Mouse (Mus musculus): ENCODE measurements around the gene Rnf135. TPM values are rescaled to one million over a fixed set of nuclear protein-coding genes. Genes with fewer than 3 reads are reported as not detected.

Gene Rnf135
- polyA plus RNA-seq, 1 experiment, result not detected

DNA sequence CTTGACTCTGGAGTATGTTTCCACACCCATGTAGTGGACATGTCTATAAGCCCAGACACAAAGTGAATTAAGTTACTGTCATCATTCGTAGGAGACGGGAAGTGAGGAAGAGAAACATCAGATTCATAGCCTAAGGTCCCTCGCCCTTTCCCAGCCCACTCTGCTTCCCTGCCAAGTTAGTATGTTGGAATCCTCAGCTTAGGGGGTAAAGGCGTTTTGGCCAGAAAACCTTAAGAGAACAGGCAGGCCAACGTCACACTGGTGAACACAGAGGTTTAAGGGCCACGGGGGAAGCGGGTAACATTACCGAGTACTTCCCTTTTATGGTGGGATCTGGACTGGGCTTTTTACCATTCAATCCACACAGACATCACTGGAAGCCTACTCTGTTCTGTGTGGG lies 28.1 kb upstream of the Rnf135 start:
- WGBS, result 86% methylated on average over 8 of the region's 8 CpGs
- Histone ChIP-seq H3K4me3 (ENCODE audit: insufficient read depth, low read depth, low read length) (no peak overlapping the region), H3K4me1 (ENCODE audit: control insufficient read depth, insufficient read depth, low read length) (peaks cover 8% of the 10 kb centered on the region; the same call in 1 of the 2 replicates), H3K27ac (ENCODE audit: insufficient read depth, low read depth, low read length) (no peak overlapping the region)
- no peak for TF ChIP-seq POLR2A (IDR thresholded peaks at IDR 0.05; ENCODE audit: insufficient read depth, low read depth, low read length)
- no peak for TF ChIP-seq CTCF (IDR thresholded peaks at IDR 0.05; ENCODE audit: insufficient read depth, low read depth, low read length)

- Histone ChIP-seq H3K4me3 (ENCODE audit: insufficient read depth, low read depth, low read length) (no peak overlapping the region), H3K27ac (ENCODE audit: insufficient read depth, low read depth, low read length) (no peak overlapping the region), H3K4me1 (ENCODE audit: control insufficient read depth, insufficient read depth, low read length) (peaks cover 8% of the 10 kb centered on the region; the same call in 1 of the 2 replicates)
- TF ChIP-seq POLR2A (IDR thresholded peaks at IDR 0.05; ENCODE audit: insufficient read depth, low read depth, low read length) (no peak), CTCF (IDR thresholded peaks at IDR 0.05; ENCODE audit: insufficient read depth, low read depth, low read length) (no peak)
- WGBS, result 93% methylated on average over 4 of the region's 4 CpGs
These were observed 27.7 kb upstream of the Rnf135 start for GRCm38 (mm10) chr11:80155961-80156360.

GRCm38 (mm10) chr11:80156841-80157240 lies 26.8 kb upstream of the Rnf135 start:
- WGBS, result 82% methylated on average over 4 of the region's 4 CpGs
- TF ChIP-seq POLR2A (IDR thresholded peaks at IDR 0.05; ENCODE audit: insufficient read depth, low read depth, low read length) (no peak), CTCF (IDR thresholded peaks at IDR 0.05; ENCODE audit: insufficient read depth, low read depth, low read length) (no peak)
- Histone ChIP-seq H3K27ac (ENCODE audit: insufficient read depth, low read depth, low read length) (no peak overlapping the region), H3K4me1 (ENCODE audit: control insufficient read depth, insufficient read depth, low read length) (peaks cover 8% of the 10 kb centered on the region; the same call in 1 of the 2 replicates), H3K4me3 (ENCODE audit: insufficient read depth, low read depth, low read length) (no peak overlapping the region)

DNA sequence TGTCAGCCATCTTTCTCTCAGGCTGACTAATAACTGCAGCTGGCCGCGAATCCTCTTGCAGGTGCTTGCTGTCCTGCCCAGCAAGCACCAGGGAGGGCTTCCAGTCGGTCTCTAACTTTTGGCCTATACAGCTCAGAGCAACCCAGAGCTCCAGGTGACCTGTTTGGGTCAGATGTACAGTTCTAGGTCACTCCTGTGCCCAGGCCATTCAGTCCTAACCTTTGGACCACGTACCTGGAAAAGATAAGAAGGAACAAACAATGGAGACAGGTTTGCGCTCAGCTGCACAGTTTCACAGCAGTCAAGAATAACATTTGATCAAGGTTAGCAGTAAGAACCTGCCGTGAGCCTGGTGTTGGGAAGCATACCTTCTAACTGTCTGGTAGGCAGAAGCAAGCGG lies 24.6 kb upstream of the Rnf135 start:
- TF ChIP-seq CTCF (IDR thresholded peaks at IDR 0.05; ENCODE audit: insufficient read depth, low read depth, low read length), result no peak
- no peak for TF ChIP-seq POLR2A (IDR thresholded peaks at IDR 0.05; ENCODE audit: insufficient read depth, low read depth, low read length)
- Histone ChIP-seq H3K27ac (ENCODE audit: insufficient read depth, low read depth, low read length) (no peak overlapping the region), H3K4me1 (ENCODE audit: control insufficient read depth, insufficient read depth, low read length) (peaks cover 5% of the 10 kb centered on the region; the same call in 1 of the 2 replicates), H3K4me3 (ENCODE audit: insufficient read depth, low read depth, low read length) (no peak overlapping the region)
- WGBS, result 86% methylated on average over 7 of the region's 7 CpGs

GRCm38 (mm10) chr11:80161041-80161440 lies 22.6 kb upstream of the Rnf135 start:
- H3K4me1 ChIP-seq (ENCODE audit: control insufficient read depth, insufficient read depth, low read length), result no peaks in the 10 kb centered on the region
- no peak for TF ChIP-seq CTCF (IDR thresholded peaks at IDR 0.05; ENCODE audit: insufficient read depth, low read depth, low read length)
- TF ChIP-seq POLR2A (IDR thresholded peaks at IDR 0.05; ENCODE audit: insufficient read depth, low read depth, low read length), result no peak
- WGBS, result 92% methylated on average over 4 of the region's 4 CpGs
- no peak overlapping the region for H3K4me3 ChIP-seq (ENCODE audit: insufficient read depth, low read depth, low read length)
- no peak overlapping the region for H3K27ac ChIP-seq (ENCODE audit: insufficient read depth, low read depth, low read length)

DNA sequence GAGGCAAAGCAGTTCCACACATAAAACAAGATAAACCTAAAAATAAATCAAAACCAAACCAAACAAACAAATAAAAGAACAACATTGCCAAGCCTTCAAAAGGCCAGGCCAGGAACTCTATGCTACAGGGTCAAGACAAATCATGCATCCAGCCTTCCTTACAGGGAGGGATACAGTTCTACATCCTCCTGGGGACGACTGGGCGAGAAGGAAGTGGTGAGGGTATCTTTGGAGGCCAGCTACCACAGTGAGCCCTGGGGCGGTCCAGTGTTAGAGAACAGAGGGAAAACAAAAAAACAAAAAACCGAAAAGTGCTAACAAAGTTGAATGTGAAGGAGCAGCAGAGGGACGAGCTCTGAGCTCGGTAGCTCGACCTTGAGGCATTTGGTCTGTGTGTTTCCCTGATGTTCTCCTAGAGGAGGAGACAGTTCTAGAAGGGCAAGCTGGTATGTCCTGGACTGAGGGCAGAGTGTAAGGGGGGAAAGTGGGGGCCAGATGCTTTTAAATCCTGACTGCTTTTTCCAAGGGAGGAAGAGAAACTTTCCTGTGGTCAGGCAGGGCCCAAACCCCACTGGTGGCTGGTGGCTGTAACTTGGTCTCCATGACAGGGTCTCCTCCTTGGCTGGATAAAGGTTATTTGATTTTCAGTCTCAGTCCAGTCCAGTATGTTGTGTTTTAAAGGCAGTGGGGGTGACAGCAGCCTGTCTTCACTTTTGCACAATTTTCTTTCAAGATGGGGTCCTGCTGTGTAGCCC lies 20.1 kb upstream of the Rnf135 start:
- WGBS, result 74% methylated on average over 7 of the region's 7 CpGs
- Histone ChIP-seq H3K4me3 (ENCODE audit: insufficient read depth, low read depth, low read length) (no peak overlapping the region), H3K4me1 (ENCODE audit: control insufficient read depth, insufficient read depth, low read length) (no peaks in the 10 kb centered on the region), H3K27ac (ENCODE audit: insufficient read depth, low read depth, low read length) (no peak overlapping the region)
- TF ChIP-seq CTCF (IDR thresholded peaks at IDR 0.05; ENCODE audit: insufficient read depth, low read depth, low read length) (no peak), POLR2A (IDR thresholded peaks at IDR 0.05; ENCODE audit: insufficient read depth, low read depth, low read length) (no peak)

GRCm38 (mm10) chr11:80164224-80164623 lies 19.4 kb upstream of the Rnf135 start:
- TF ChIP-seq CTCF (IDR thresholded peaks at IDR 0.05; ENCODE audit: insufficient read depth, low read depth, low read length) (no peak), POLR2A (IDR thresholded peaks at IDR 0.05; ENCODE audit: insufficient read depth, low read depth, low read length) (no peak)
- Histone ChIP-seq H3K27ac (ENCODE audit: insufficient read depth, low read depth, low read length) (no peak overlapping the region), H3K4me1 (ENCODE audit: control insufficient read depth, insufficient read depth, low read length) (no peaks in the 10 kb centered on the region), H3K4me3 (ENCODE audit: insufficient read depth, low read depth, low read length) (no peak overlapping the region)
- 60% methylated on average over 2 of the region's 2 CpGs for WGBS

DNA sequence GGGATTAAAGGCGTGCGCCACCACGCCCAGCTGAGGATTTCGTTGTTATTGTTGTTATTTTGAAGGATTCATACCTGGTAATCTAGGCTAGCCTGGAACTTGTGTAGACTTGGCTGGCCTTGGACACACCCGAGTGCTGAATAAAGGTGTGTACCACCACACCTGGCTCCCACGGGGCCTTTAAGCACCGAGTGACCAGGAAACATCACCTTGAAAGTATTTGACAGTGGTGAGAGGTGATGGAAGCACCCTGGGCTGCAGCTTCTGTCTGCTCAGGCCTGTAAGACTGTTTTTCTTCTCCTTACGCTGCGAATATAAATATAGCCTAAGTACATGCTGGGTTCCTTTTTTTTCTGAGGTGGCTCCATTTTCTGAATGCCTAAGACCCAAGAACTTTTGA lies 15.5 kb upstream of the Rnf135 start:
- TF ChIP-seq CTCF (IDR thresholded peaks at IDR 0.05; ENCODE audit: insufficient read depth, low read depth, low read length), result no peak
- TF ChIP-seq POLR2A (IDR thresholded peaks at IDR 0.05; ENCODE audit: insufficient read depth, low read depth, low read length), result no peak
- H3K4me1 ChIP-seq (ENCODE audit: control insufficient read depth, insufficient read depth, low read length), result no peaks in the 10 kb centered on the region
- WGBS, result 90% methylated on average over 9 of the region's 9 CpGs

DNA sequence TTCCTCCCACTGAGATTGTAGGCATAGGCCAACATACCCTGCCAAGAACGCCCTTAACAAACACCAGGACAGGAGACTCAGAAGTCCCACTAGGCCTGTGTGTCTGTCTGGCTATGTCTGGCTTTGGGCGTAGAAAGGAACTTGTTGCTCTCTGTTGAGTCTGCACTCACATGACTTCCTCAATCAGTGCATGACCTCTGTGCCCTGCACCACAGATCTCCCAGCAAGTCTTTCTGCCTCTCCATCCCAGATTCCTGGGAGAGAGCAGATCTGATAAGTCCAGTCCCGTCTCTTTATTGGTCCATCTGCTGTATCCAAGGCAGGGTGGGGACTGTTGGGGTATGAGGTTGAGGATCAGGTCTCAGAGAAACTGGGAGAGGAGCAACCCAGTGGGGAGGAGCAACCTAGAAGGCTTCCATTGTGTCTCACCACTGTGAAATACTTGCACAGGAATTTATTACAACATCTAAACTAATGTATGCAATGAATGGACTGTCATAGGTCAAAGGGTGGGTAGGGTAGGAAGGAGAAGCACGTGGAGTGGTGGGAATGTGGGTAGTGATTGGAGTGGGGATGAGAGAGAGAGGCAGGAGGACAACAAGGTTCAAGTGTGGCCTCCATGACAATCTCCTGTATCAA lies 14.9 kb upstream of the Rnf135 start:
- WGBS, result 81% methylated on average over 4 of the region's 4 CpGs

More for the DNA sequence above, 15.5 kb upstream of the Rnf135 start:
- Histone ChIP-seq H3K4me3 (ENCODE audit: insufficient read depth, low read depth, low read length) (no peak overlapping the region), H3K27ac (ENCODE audit: insufficient read depth, low read depth, low read length) (no peak overlapping the region)

More for the DNA sequence above, 14.9 kb upstream of the Rnf135 start:
- Histone ChIP-seq H3K4me1 (ENCODE audit: control insufficient read depth, insufficient read depth, low read length) (no peaks in the 10 kb centered on the region), H3K4me3 (ENCODE audit: insufficient read depth, low read depth, low read length) (no peak overlapping the region), H3K27ac (ENCODE audit: insufficient read depth, low read depth, low read length) (no peak overlapping the region)
- TF ChIP-seq CTCF (IDR thresholded peaks at IDR 0.05; ENCODE audit: insufficient read depth, low read depth, low read length), result no peak
- TF ChIP-seq POLR2A (IDR thresholded peaks at IDR 0.05; ENCODE audit: insufficient read depth, low read depth, low read length), result no peak
